24 mouse cellular contexts compared by ENCODE assay signal in the genomic region with DNA sequence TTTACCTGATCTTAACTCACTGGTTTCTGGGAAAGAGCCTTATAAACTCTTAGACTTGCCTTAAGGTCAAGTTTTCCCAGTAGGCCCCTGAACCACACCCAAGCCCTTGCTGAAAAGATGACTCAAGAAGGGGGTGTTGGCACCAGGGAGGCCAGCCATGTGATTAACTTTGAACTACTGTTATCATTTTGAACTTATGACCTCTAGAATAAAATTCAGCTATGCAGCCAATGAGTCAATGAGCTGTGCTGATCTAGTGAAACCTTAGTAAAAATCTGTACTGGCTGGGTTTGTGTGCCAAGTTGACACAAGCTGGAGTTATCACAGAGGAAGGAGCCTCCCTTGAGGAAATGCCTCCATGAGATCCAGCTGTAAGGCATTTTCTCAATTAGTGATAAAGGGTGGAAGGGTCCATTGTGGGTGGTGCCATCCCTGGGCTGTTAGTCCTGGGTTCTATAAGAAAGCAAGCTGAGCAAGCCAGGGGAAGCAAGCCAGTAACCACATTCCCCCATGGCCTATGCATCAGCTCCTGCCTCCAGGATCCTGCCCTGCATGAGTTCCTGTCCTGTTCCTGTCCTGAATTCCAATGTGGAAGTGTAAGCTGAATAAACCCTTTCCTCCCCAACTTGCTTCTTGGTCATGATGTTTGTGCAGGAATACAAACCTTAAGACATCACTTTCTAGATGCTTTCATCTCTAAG. TPM values are rescaled to one million over a fixed set of nuclear protein-coding genes. Genes with fewer than 3 reads are reported as not detected.
DNase-seq lines count a peak whose midpoint lies in the region; ATAC-seq and TF ChIP-seq lines count a peak whose summit lies in the region.
"Not testable (repeated sequence)": the region's sequence is repeated elsewhere in the genome, so short reads cannot be mapped to it uniquely, and the experiment has no call there.
"Had no signal": no experiment of that assay in that cellular context is flagged by ENCODE, and none has a peak within 500 bp of the region (broad histone marks: within the 10 kb centered on the region; RNA-seq: fewer than 3 reads in every experiment).

No protein-coding gene starts in this region.

- TF ChIP-seq CTCF in liver, adult 2 months (IDR thresholded peaks at IDR 0.05; ENCODE audit: low read depth, low read length); stomach, postnatal 0 days (IDR thresholded peaks at IDR 0.05; ENCODE audit: low read depth): not testable (repeated sequence)

- not testable (repeated sequence) for H3K4me2 ChIP-seq in heart, embryonic 14.5 days (ENCODE audit: low read length); stomach, postnatal 0 days (replicated peaks; ENCODE audit: low read depth)

- H3K27ac ChIP-seq in heart, embryonic 14.5 days (replicated peaks in 1 of 2; ENCODE audit: control insufficient read depth in 1 of 2, insufficient read depth in 1 of 2, low read depth in 2 of 2, low read length in 2 of 2) = peak overlapping the region; percentile 82 to 91
- H3K27ac ChIP-seq in liver, adult 2 months (replicated peaks; ENCODE audit: insufficient read depth, low read depth, low read length); stomach, postnatal 0 days (replicated peaks): not testable (repeated sequence)

- H3K27me3 ChIP-seq in heart, embryonic 14.5 days (ENCODE audit: control insufficient read depth, insufficient read depth, low read length); liver, adult 2 months (ENCODE audit: control insufficient read depth, insufficient read depth, low read length); stomach, postnatal 0 days (ENCODE audit: control insufficient read depth, insufficient read depth, low read length): not testable (repeated sequence)

- not testable (repeated sequence) for H3K79me2 ChIP-seq in liver, adult 2 months (ENCODE audit: control insufficient read depth, insufficient read depth, low read length)

- not testable (repeated sequence) for ATAC-seq in heart, embryonic 14.5 days (ENCODE audit: insufficient number of reproducible peaks, insufficient read depth, low FRiP score, low read depth)
- ATAC-seq in stomach, postnatal 0 days (ENCODE audit: low FRiP score, low TSS enrichment) = peak; percentile 85

- not testable (repeated sequence) for TF ChIP-seq EP300 in stomach, postnatal 0 days (optimal IDR thresholded peaks at IDR 0.05)

- not testable (repeated sequence) for TF ChIP-seq POLR2A in liver, adult 2 months (IDR thresholded peaks at IDR 0.05; ENCODE audit: extremely low read depth, insufficient read depth, low read length)

- DNase-seq in 3T3-L1 (ENCODE audit: low read depth, low spot score) = peak; percentile 86
- peak; percentile 8 for DNase-seq in adrenal gland, postnatal 14 days
- DNase-seq in heart, adult 8-10 months (ENCODE audit: low spot score) = peak; percentile 14
- peak; percentile 16 for DNase-seq in heart, postnatal 4 days
- peak; percentile 15 for DNase-seq in liver, adult 2 months (ENCODE audit: extremely low read depth, low read depth, low spot score)
- peak; percentile 7 for DNase-seq in lung, postnatal 36 days
- peak; percentile 56 for DNase-seq in stomach, postnatal 0 days (ENCODE audit: low spot score)

- not testable (repeated sequence) for H3K4me3 ChIP-seq in heart, embryonic 14.5 days (ENCODE audit: control insufficient read depth in 1 of 2, insufficient read depth in 1 of 2, low read depth in 1 of 2, low read length in 2 of 2); liver, adult 2 months (ENCODE audit: insufficient read depth, low read depth, low read length); stomach, postnatal 0 days (ENCODE audit: low read depth, low read length)

- peaks cover 16% of the 10 kb centered on the region in 2 experiments for H3K4me1 ChIP-seq in heart, embryonic 14.5 days (ENCODE audit: control insufficient read depth in 2 of 2, insufficient read depth in 2 of 2, low read length in 2 of 2)
- H3K4me1 ChIP-seq in liver, adult 2 months (ENCODE audit: control insufficient read depth, insufficient read depth, low read length); stomach, postnatal 0 days (replicated peaks; ENCODE audit: control insufficient read depth, insufficient read depth): not testable (repeated sequence)

- not testable (repeated sequence) for H3K9me3 ChIP-seq in heart, embryonic 14.5 days (ENCODE audit: control insufficient read depth, low read length); stomach, postnatal 0 days (ENCODE audit: control insufficient read depth, low read length)

- not testable (repeated sequence) for H3K9ac ChIP-seq in heart, embryonic 14.5 days (ENCODE audit: low read length); liver, adult 2 months (ENCODE audit: low read depth, low read length); stomach, postnatal 0 days (ENCODE audit: low read length)

- not testable (repeated sequence) for H3K36me3 ChIP-seq in heart, embryonic 14.5 days (ENCODE audit: control insufficient read depth, insufficient read depth, low read length); liver, adult 2 months (ENCODE audit: control insufficient read depth, insufficient read depth, low read length); stomach, postnatal 0 days (ENCODE audit: control insufficient read depth, insufficient read depth, low read length)

RNA-seq across cellular contexts. Expression of a gene that starts 58.0 kb away (rescaled TPM):
- not detected in 2 replicates for total RNA-seq in adrenal gland, postnatal 14 days (2021)
- not detected for total RNA-seq in heart, adult 8-10 months (2022)
- polyA plus RNA-seq in heart, embryonic 14.5 days (2014; fragmentation: Nextera tagmentation; extraction: Ambion mirVana) = not detected in 2 replicates
- not detected for total RNA-seq in heart, postnatal 4 days (2021)
- 0.34 and 0.65 TPM in 2 replicates for total RNA-seq in liver, adult 2 months (2014; rRNA removed)
- 0.30 and 0.89 TPM in 2 replicates for polyA plus RNA-seq in liver, adult 2 months (2012; rRNA removed)
- 0.33 TPM in 1 of 2 replicates, not detected in the other for polyA plus RNA-seq in stomach, postnatal 0 days (2015; fragmentation: Nextera tagmentation; extraction: Ambion mirVana)
- total RNA-seq: adrenal gland, postnatal 25 days; G1E; gastrocnemius, adult 8-10 months; left cerebral cortex, adult 18-20 months; left cerebral cortex, postnatal 25 days; midbrain, postnatal 0 days had no signal
- polyA plus RNA-seq: brain, embryonic 14.5 days; embryonic facial prominence, embryonic 13.5 days; forebrain, embryonic 15.5 days; G1E; hindbrain, embryonic 10.5 days; hindbrain, embryonic 16.5 days; kidney, embryonic 16.5 days; limb, embryonic 13.5 days; liver, embryonic 14.5 days; midbrain, embryonic 11.5 days; midbrain, postnatal 0 days; neural tube, embryonic 15.5 days had no signal

Comparison
In these comparisons a context has a peak if more than half of its experiments do, and no peak if none do; other contexts are left out.
1. DNase-seq: peak in every context shown above with its lines; median percentile 86 in 3T3-L1; 56 in stomach, postnatal 0 days; 16 in heart, postnatal 4 days; 15 in liver, adult 2 months; 14 in heart, adult 8-10 months; 8 in adrenal gland, postnatal 14 days; 7 in lung, postnatal 36 days.